Mouse (Mus musculus): ENCODE data around the gene Pkp3.

GRCm38 (mm10) chr7:141078876-141079275 is 858 bp downstream of the Pkp3 start:
- TF ChIP-seq CTCF (IDR thresholded peaks at IDR 0.05; ENCODE audit: insufficient read depth, low read depth, low read length) (no peak), POLR2A (IDR thresholded peaks at IDR 0.05; ENCODE audit: insufficient read depth, low read depth, low read length) (no peak)
